ENCODE assay signal across 11 mouse cellular contexts in genomic region chr4:154022844-154023243, GRCm38 (mm10). TPM values are rescaled to one million over a fixed set of nuclear protein-coding genes. Genes with fewer than 3 reads are reported as not detected.
DNase-seq lines count a peak whose midpoint lies in the region; ATAC-seq and TF ChIP-seq lines count a peak whose summit lies in the region.
"Had no signal": no experiment of that assay in that cellular context is flagged by ENCODE, and none has a peak within 500 bp of the region (broad histone marks: within the 10 kb centered on the region; RNA-seq: fewer than 3 reads in every experiment).

No protein-coding gene starts in this region.

- no peak for DNase-seq in heart, postnatal 0 days (ENCODE audit: low spot score)
- no peak for DNase-seq in heart, adult 11 months
- no peak for DNase-seq in limb, embryonic 11.5 days (ENCODE audit: low spot score)
- DNase-seq in limb, embryonic 10.5 days (ENCODE audit: low spot score) = no peak
- no peak for DNase-seq in yolk sac, embryonic 10.5 days (ENCODE audit: low spot score)
- DNase-seq: cerebellum, adult 11 months had no signal

- peaks cover 10% of the 10 kb centered on the region for H3K4me1 ChIP-seq in heart, postnatal 0 days (ENCODE audit: control insufficient read depth, insufficient read depth)
- peaks cover 8% of the 10 kb centered on the region for H3K4me1 ChIP-seq in limb, embryonic 11.5 days (ENCODE audit: control insufficient read depth, insufficient read depth, low read length)
- H3K4me1 ChIP-seq in limb, embryonic 10.5 days = peaks cover 23% of the 10 kb centered on the region
- 0 out of 2 replicates have a peak, but pooled peaks cover 2% of the 10 kb centered on the region for H3K4me1 ChIP-seq in bone marrow, adult 2 months (ENCODE audit: control insufficient read depth, insufficient read depth, low read length)
- peaks cover 77% of the 10 kb centered on the region for H3K4me1 ChIP-seq in liver, embryonic 15.5 days (replicated peaks)

- no peak for ATAC-seq in heart, postnatal 0 days (ENCODE audit: insufficient read depth, low read depth)
- no peak for ATAC-seq in limb, embryonic 11.5 days (ENCODE audit: insufficient number of reproducible peaks, low FRiP score, low TSS enrichment, low read depth)
- no peak for ATAC-seq in liver, embryonic 15.5 days (ENCODE audit: insufficient read depth)

- WGBS in heart, postnatal 0 days = 24% methylated on average over 4 of the region's 4 CpGs
- WGBS in limb, embryonic 11.5 days = 42% methylated on average over 4 of the region's 4 CpGs
- WGBS in limb, embryonic 10.5 days = 50% methylated on average over 4 of the region's 4 CpGs
- WGBS in bone marrow, adult 2 months = 61% methylated on average over 4 of the region's 4 CpGs
- 46% methylated on average over 4 of the region's 4 CpGs for WGBS in liver, embryonic 15.5 days (ENCODE audit: insufficient replicate concordance)

- 0 out of 2 replicates have a peak, but pooled peaks cover 9% of the 10 kb centered on the region for H3K27me3 ChIP-seq in heart, postnatal 0 days (ENCODE audit: control insufficient read depth, insufficient read depth, low read length)
- peaks cover 26% of the 10 kb centered on the region for H3K27me3 ChIP-seq in limb, embryonic 11.5 days (ENCODE audit: control insufficient read depth, insufficient read depth, low read length)
- peaks cover 48% of the 10 kb centered on the region for H3K27me3 ChIP-seq in limb, embryonic 10.5 days (ENCODE audit: low read depth, poor library complexity, severe bottlenecking)
- H3K27me3 ChIP-seq in liver, embryonic 15.5 days = no peaks in the 10 kb centered on the region

- no peaks in the 10 kb centered on the region for H3K9me3 ChIP-seq in heart, postnatal 0 days (replicated peaks; ENCODE audit: control insufficient read depth, low read length)
- H3K9me3 ChIP-seq in limb, embryonic 11.5 days (ENCODE audit: control insufficient read depth, low read length) = no peaks in the 10 kb centered on the region
- no peaks in the 10 kb centered on the region for H3K9me3 ChIP-seq in limb, embryonic 10.5 days (replicated peaks)
- H3K9me3 ChIP-seq in liver, embryonic 15.5 days (replicated peaks) = no peaks in the 10 kb centered on the region
- H3K9me3 ChIP-seq: neural tube, embryonic 12.5 days had no signal

- 0 out of 2 replicates have a peak overlapping the region, but pooled peaks have one; percentile 11 for H3K27ac ChIP-seq in heart, postnatal 0 days (ENCODE audit: low read depth)
- H3K27ac ChIP-seq in limb, embryonic 11.5 days (replicated peaks; ENCODE audit: low read depth, low read length) = no peak overlapping the region
- H3K27ac ChIP-seq in limb, embryonic 10.5 days = no peak overlapping the region
- H3K27ac ChIP-seq in bone marrow, adult 2 months (ENCODE audit: control insufficient read depth, insufficient read depth, low read depth, low read length, poor library complexity) = peak overlapping the region; percentile 88
- peak overlapping the region; percentile 94 for H3K27ac ChIP-seq in liver, embryonic 15.5 days (replicated peaks)
- H3K27ac ChIP-seq: neural tube, embryonic 12.5 days had no signal

- no peak overlapping the region for H3K4me2 ChIP-seq in heart, postnatal 0 days (ENCODE audit: low read depth, low read length)
- no peak overlapping the region for H3K4me2 ChIP-seq in limb, embryonic 11.5 days (ENCODE audit: low read depth, severe bottlenecking)
- H3K4me2 ChIP-seq in liver, embryonic 15.5 days = peak overlapping the region; percentile 93
- H3K4me2 ChIP-seq: neural tube, embryonic 12.5 days had no signal

- no peak for TF ChIP-seq EP300 in heart, postnatal 0 days (IDR thresholded peaks at IDR 0.05; ENCODE audit: low read depth)

- TF ChIP-seq POLR2A in bone marrow, adult 2 months (IDR thresholded peaks at IDR 0.05; ENCODE audit: borderline replicate concordance, control insufficient read depth, low read depth, low read length) = no peak

- peaks cover 40% of the 10 kb centered on the region for H3K36me3 ChIP-seq in heart, postnatal 0 days (replicated peaks; ENCODE audit: control insufficient read depth, insufficient read depth, low read length)
- H3K36me3 ChIP-seq in limb, embryonic 11.5 days (ENCODE audit: control insufficient read depth, insufficient read depth, low read length) = peaks cover 34% of the 10 kb centered on the region
- peaks cover 50% of the 10 kb centered on the region for H3K36me3 ChIP-seq in limb, embryonic 10.5 days
- peaks cover 57% of the 10 kb centered on the region for H3K36me3 ChIP-seq in liver, embryonic 15.5 days (replicated peaks)

- no peak overlapping the region for H3K9ac ChIP-seq in heart, postnatal 0 days (replicated peaks; ENCODE audit: low read depth, low read length)
- H3K9ac ChIP-seq in limb, embryonic 11.5 days (ENCODE audit: low read length) = 0 out of 2 replicates have a peak overlapping the region, but pooled peaks have one; percentile 12
- H3K9ac ChIP-seq in liver, embryonic 15.5 days = peak overlapping the region; percentile 92
- H3K9ac ChIP-seq: neural tube, embryonic 12.5 days had no signal

- no peak overlapping the region for H3K4me3 ChIP-seq in heart, postnatal 0 days (ENCODE audit: low read depth, low read length)
- no peak overlapping the region for H3K4me3 ChIP-seq in limb, embryonic 11.5 days (ENCODE audit: low read depth, low read length)
- H3K4me3 ChIP-seq in limb, embryonic 10.5 days = no peak overlapping the region
- no peak overlapping the region for H3K4me3 ChIP-seq in bone marrow, adult 2 months (replicated peaks; ENCODE audit: control insufficient read depth, low read depth, low read length)
- peak overlapping the region; percentile 84 for H3K4me3 ChIP-seq in liver, embryonic 15.5 days (replicated peaks)
- H3K4me3 ChIP-seq: neural tube, embryonic 12.5 days had no signal

- no peak for TF ChIP-seq CTCF in heart, postnatal 0 days (IDR thresholded peaks at IDR 0.05; ENCODE audit: low read depth)
- TF ChIP-seq CTCF in bone marrow, adult 2 months (IDR thresholded peaks at IDR 0.05; ENCODE audit: control insufficient read depth, insufficient read depth, low read length) = no peak

RNA-seq across cellular contexts. Expression of gene Smim1, which starts 3.2 kb away (rescaled TPM):
- total RNA-seq in heart, postnatal 0 days (2014; rRNA removed; ENCODE audit: low replicate concordance) = 15.9 and 26.5 TPM in 2 replicates
- 23.8 and 32.6 TPM in 2 replicates for polyA plus RNA-seq in heart, postnatal 0 days (2015; fragmentation: Nextera tagmentation; extraction: Ambion mirVana)
- polyA plus RNA-seq in limb, embryonic 11.5 days (2014; fragmentation: Nextera tagmentation; extraction: Ambion mirVana) = 9.1 and 9.6 TPM in 2 replicates
- polyA plus RNA-seq in limb, embryonic 10.5 days (2016; fragmentation: Nextera tagmentation; extraction: Ambion mirVana) = 12.7 and 27.4 TPM in 2 replicates
- 67.7 and 73.2 TPM in 2 replicates for polyA plus RNA-seq in bone marrow, adult 2 months (2011; ENCODE audit: insufficient read depth, insufficient read length, low replicate concordance, missing spikeins)
- 321 and 326 TPM in 2 replicates for polyA plus RNA-seq in liver, embryonic 15.5 days (2015; fragmentation: Nextera tagmentation; extraction: Ambion mirVana)

RNA-seq across cellular contexts. Expression of gene Lrrc47, which starts 11.3 kb away (rescaled TPM):
- total RNA-seq in heart, postnatal 0 days (2014; rRNA removed; ENCODE audit: low replicate concordance) = 13.4 and 18.0 TPM in 2 replicates
- 11.1 and 12.2 TPM in 2 replicates for polyA plus RNA-seq in heart, postnatal 0 days (2015; fragmentation: Nextera tagmentation; extraction: Ambion mirVana)
- polyA plus RNA-seq in limb, embryonic 11.5 days (2014; fragmentation: Nextera tagmentation; extraction: Ambion mirVana) = 14.9 and 16.0 TPM in 2 replicates
- 28.3 and 32.2 TPM in 2 replicates for polyA plus RNA-seq in limb, embryonic 10.5 days (2016; fragmentation: Nextera tagmentation; extraction: Ambion mirVana)
- 26.3 and 28.8 TPM in 2 replicates for polyA plus RNA-seq in bone marrow, adult 2 months (2011; ENCODE audit: insufficient read depth, insufficient read length, low replicate concordance, missing spikeins)
- 16.8 and 17.7 TPM in 2 replicates for polyA plus RNA-seq in liver, embryonic 15.5 days (2015; fragmentation: Nextera tagmentation; extraction: Ambion mirVana)

RNA-seq across cellular contexts. Expression of gene Ccdc27, which starts 19.6 kb away (rescaled TPM):
- not detected in 2 replicates for total RNA-seq in heart, postnatal 0 days (2014; rRNA removed; ENCODE audit: low replicate concordance)
- not detected in 2 replicates for polyA plus RNA-seq in heart, postnatal 0 days (2015; fragmentation: Nextera tagmentation; extraction: Ambion mirVana)
- polyA plus RNA-seq in limb, embryonic 11.5 days (2014; fragmentation: Nextera tagmentation; extraction: Ambion mirVana) = not detected in 2 replicates
- polyA plus RNA-seq in limb, embryonic 10.5 days (2016; fragmentation: Nextera tagmentation; extraction: Ambion mirVana) = not detected in 2 replicates
- polyA plus RNA-seq in bone marrow, adult 2 months (2011; ENCODE audit: insufficient read depth, insufficient read length, low replicate concordance, missing spikeins) = not detected in 2 replicates
- 0.08 TPM in 1 of 2 replicates, not detected in the other for polyA plus RNA-seq in liver, embryonic 15.5 days (2015; fragmentation: Nextera tagmentation; extraction: Ambion mirVana)
- total RNA-seq: left cerebral cortex, postnatal 25 days; megakaryocyte, adult 5-6 weeks had no signal
- polyA plus RNA-seq: neural tube, embryonic 12.5 days had no signal

RNA-seq across cellular contexts. Expression of gene Cep104, which starts 47.9 kb away (rescaled TPM):
- total RNA-seq in heart, postnatal 0 days (2014; rRNA removed; ENCODE audit: low replicate concordance) = 9.2 and 13.4 TPM in 2 replicates
- 10.0 and 11.3 TPM in 2 replicates for polyA plus RNA-seq in heart, postnatal 0 days (2015; fragmentation: Nextera tagmentation; extraction: Ambion mirVana)
- polyA plus RNA-seq in limb, embryonic 11.5 days (2014; fragmentation: Nextera tagmentation; extraction: Ambion mirVana) = 19.3 and 19.7 TPM in 2 replicates
- 21.0 and 22.3 TPM in 2 replicates for polyA plus RNA-seq in limb, embryonic 10.5 days (2016; fragmentation: Nextera tagmentation; extraction: Ambion mirVana)
- polyA plus RNA-seq in bone marrow, adult 2 months (2011; ENCODE audit: insufficient read depth, insufficient read length, low replicate concordance, missing spikeins) = 7.9 and 11.1 TPM in 2 replicates
- 6.4 and 6.7 TPM in 2 replicates for polyA plus RNA-seq in liver, embryonic 15.5 days (2015; fragmentation: Nextera tagmentation; extraction: Ambion mirVana)

RNA-seq across cellular contexts. Expression of gene Dffb, which starts 47.9 kb away (rescaled TPM):
- 3.0 and 10.2 TPM in 2 replicates for total RNA-seq in heart, postnatal 0 days (2014; rRNA removed; ENCODE audit: low replicate concordance)
- 4.2 and 4.3 TPM in 2 replicates for polyA plus RNA-seq in heart, postnatal 0 days (2015; fragmentation: Nextera tagmentation; extraction: Ambion mirVana)
- polyA plus RNA-seq in limb, embryonic 11.5 days (2014; fragmentation: Nextera tagmentation; extraction: Ambion mirVana) = 12.8 and 14.1 TPM in 2 replicates
- polyA plus RNA-seq in limb, embryonic 10.5 days (2016; fragmentation: Nextera tagmentation; extraction: Ambion mirVana) = 14.8 TPM in 2 replicates
- polyA plus RNA-seq in bone marrow, adult 2 months (2011; ENCODE audit: insufficient read depth, insufficient read length, low replicate concordance, missing spikeins) = 5.7 and 15.7 TPM in 2 replicates
- 7.1 and 7.4 TPM in 2 replicates for polyA plus RNA-seq in liver, embryonic 15.5 days (2015; fragmentation: Nextera tagmentation; extraction: Ambion mirVana)

Comparison
In these comparisons a context has a peak if more than half of its experiments do, and no peak if none do; other contexts are left out.
1. H3K27ac ChIP-seq: peak in heart, postnatal 0 days (single experiment), bone marrow, adult 2 months (single experiment) and liver, embryonic 15.5 days (single experiment); none in limb, embryonic 11.5 days (single experiment) and limb, embryonic 10.5 days (single experiment).